Mouse (Mus musculus) B cell, adult 62 days (primary cell): ENCODE measurements around the gene Fads3. TPM values are rescaled to one million over a fixed set of nuclear protein-coding genes. Genes with fewer than 3 reads are reported as not detected.

Experiments
- total RNA-seq: library from RNA; stranded (reverse); gene quantifications from 4 replicates; pipeline ENCODE4 v1.2.4, GENCODE M21; 2023

Fads3 gene
- 0.33 to 0.60 TPM (median 0.41 TPM) in 4 replicates for total RNA-seq

DNA sequence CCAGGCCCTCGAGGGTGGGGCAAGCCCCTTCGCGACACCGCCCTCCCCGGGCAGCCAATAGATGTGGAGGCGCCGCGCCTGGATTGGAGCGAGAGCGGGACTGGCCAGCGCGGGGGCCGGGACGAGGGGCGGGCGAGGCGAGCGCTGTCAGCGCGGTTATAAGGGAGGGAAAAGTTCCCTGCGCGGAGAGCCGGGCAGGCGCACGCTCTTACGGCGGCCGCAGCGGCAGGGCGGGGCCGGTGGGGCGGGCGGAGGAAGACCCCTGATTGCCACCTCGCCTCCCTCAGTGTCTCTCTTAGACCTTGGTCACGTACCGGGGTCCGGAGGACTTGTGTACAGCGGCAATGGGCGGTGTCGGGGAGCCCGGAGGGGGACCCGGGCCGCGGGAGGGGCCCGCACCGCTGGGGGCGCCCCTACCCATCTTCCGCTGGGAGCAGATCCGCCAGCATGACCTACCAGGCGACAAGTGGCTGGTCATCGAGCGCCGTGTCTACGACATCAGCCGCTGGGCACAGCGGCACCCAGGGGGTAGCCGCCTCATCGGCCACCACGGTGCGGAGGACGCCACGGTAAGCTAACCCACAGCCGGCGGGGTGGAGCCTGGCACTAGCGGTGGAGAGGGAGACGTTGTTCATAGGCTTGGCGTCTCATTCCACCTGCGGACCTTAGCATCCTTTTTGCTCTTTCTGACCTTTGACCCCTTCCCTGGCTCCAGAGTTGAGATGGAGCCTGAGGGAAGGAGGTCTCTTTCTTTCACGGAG is at the start of gene Fads3:
TSS of gene Fads3 (plus strand) at position 182 of the 761 bp plus-strand sequence.

DNA sequence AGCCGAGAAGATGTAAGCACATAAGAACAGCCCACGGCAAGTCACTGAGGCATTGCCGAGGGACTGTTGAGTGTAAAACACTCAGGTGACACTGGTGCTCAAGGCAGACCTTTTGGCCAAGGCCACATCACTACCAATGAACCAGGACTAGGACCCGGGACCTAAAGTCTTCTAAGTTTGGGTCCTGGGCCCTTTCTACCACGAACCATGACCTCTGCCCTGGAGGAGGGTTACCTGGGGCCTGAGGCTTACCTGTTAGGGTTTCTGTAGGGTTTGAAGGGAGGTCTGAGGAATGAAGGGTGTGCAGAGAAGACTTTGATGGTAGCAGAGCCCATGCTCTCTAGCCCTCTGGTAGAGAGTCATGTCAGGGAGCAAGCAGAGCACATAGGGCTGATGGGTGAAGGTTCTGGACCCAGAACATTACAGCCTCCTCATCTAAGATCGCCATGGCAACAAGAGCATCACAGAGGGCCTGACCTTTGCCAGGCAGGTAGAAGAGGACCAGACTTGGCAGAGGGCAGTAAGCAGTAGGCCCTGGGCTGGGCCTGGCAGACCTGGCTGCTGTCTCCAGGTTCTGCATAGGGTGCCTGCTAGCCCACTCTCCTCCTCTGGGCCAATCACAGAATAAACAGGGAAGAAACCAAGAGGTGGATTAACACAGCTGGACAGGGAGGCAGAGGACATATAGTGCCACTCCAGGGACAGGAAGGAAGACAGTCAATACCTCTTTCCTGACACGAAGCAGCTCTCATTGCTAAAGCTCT is 40.0 kb upstream of the Fads3 start, which contains the start of the genes Best1 and Rab3il1:
TSS of gene Best1 (minus strand) at position 428 of the 764 bp plus-strand sequence.
TSS of gene Rab3il1 (plus strand) at position 464 of the 764 bp plus-strand sequence.

DNA sequence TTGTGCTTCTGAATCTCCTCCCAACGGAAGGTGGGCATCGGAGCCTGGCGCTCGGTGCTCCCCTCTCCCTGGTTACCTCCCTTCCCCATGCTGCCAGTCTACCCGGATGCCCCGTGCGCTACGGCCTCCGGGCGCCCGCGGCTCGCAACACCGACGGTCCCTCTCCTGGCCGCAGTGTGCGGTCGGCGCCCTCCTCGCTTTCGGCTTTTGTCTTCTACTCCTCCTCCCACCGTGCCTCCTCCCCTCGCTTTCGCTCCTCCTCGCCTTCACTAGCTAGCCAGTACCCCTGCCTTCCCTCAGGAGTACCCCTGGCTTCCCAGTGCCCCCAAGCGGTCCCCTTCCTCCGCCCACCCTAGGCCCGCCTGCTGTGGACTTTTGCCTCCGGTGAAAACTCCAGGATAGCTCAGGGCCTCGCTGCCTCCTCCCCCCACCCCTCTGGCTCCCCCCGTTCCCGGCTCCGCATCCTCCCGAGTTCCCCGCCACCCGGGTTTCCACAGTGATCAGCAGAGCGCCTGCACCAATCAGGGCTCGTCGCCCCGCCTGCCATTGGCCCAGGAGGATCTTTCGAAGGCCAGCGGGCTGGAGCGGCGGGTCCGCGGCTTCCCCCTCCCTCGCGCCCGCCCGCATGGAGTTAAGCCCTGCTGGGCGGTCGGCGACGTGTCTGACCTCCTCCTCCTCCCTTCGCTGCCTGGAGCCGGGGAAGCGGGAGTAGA is 60.1 kb downstream of the Fads3 start, which contains the start of gene Fads2:
TSS of gene Fads2 (minus strand) at position 406 of the 713 bp plus-strand sequence.

Other genes with a start within 250 kb of the Fads3 start
- gene Scgb2a2, start 194.0 kb upstream of the Fads3 start, total RNA-seq = not detected in 4 replicates
- gene Incenp, start 142.0 kb upstream of the Fads3 start, total RNA-seq = 31.8 to 39.2 TPM (median 35.7 TPM) in 4 replicates
- gene Fth1, start 61.0 kb upstream of the Fads3 start, total RNA-seq = 2,251 to 2,402 TPM (median 2,321 TPM) in 4 replicates
- 0.36 TPM in 1 of 4 replicates, not detected in the others for gene Best1, start 39.9 kb upstream of the Fads3 start, total RNA-seq
- 0.63 to 2.3 TPM (median 1.3 TPM) in 4 replicates for gene Rab3il1, start 39.9 kb upstream of the Fads3 start, total RNA-seq
- gene Fads2, start 60.2 kb downstream of the Fads3 start, total RNA-seq = 0.27 to 1.4 TPM (median 0.86 TPM) in 4 replicates
- 3.3 to 5.7 TPM (median 4.3 TPM) in 4 replicates for gene Fads1, start 141.3 kb downstream of the Fads3 start, total RNA-seq
- gene Tmem258, start 162.4 kb downstream of the Fads3 start, total RNA-seq = 86.3 to 98.5 TPM (median 92.6 TPM) in 4 replicates
- gene Fen1, start 162.6 kb downstream of the Fads3 start, total RNA-seq = 28.4 to 35.4 TPM (median 29.7 TPM) in 4 replicates
- gene Myrf, start 199.2 kb downstream of the Fads3 start, total RNA-seq = 0.24 TPM in 1 of 4 replicates, not detected in the others